Mouse (Mus musculus): ENCODE results near the gene Robo2. TPM values are rescaled to one million over a fixed set of nuclear protein-coding genes. Genes with fewer than 3 reads are reported as not detected.
A peak's percentile ranks its signal among the peaks of the same experiment; 100 is the strongest.

The Robo2 gene
- polyA plus RNA-seq, 1 experiment from 2014 or later: 112 TPM

GRCm38 (mm10) chr16:74234393-74235059, 177.1 kb downstream of the Robo2 start:
- Histone ChIP-seq H3K9ac (replicated peaks) (no peak overlapping the region), H3K9me3 (no peaks in the 10 kb centered on the region), H3K27me3 (no peaks in the 10 kb centered on the region), H3K4me2 (replicated peaks) (no peak overlapping the region), H3K4me1 (peaks cover 18% of the 10 kb centered on the region), H3K4me3 (no peak overlapping the region), H3K27ac (replicated peaks) (peak overlapping the region; percentile 70), H3K36me3 (no peaks in the 10 kb centered on the region)
- peak; percentile 76 for ATAC-seq (replicated peaks)
- WGBS: 35% methylated on average over 6 of the region's 6 CpGs

GRCm38 (mm10) chr16:74233596-74233995, 178.0 kb downstream of the Robo2 start:
- ATAC-seq (replicated peaks): 0 out of 2 replicates have a peak, but pooled peaks have one; percentile 17
- Histone ChIP-seq H3K9me3 (no peaks in the 10 kb centered on the region), H3K27ac (replicated peaks) (0 out of 2 replicates have a peak overlapping the region, but pooled peaks have one; percentile 31), H3K4me1 (peaks cover 13% of the 10 kb centered on the region), H3K27me3 (no peaks in the 10 kb centered on the region), H3K4me3 (no peak overlapping the region), H3K9ac (replicated peaks) (no peak overlapping the region), H3K4me2 (replicated peaks) (no peak overlapping the region), H3K36me3 (no peaks in the 10 kb centered on the region)
- WGBS: 62% methylated on average over 5 of the region's 5 CpGs

DNA sequence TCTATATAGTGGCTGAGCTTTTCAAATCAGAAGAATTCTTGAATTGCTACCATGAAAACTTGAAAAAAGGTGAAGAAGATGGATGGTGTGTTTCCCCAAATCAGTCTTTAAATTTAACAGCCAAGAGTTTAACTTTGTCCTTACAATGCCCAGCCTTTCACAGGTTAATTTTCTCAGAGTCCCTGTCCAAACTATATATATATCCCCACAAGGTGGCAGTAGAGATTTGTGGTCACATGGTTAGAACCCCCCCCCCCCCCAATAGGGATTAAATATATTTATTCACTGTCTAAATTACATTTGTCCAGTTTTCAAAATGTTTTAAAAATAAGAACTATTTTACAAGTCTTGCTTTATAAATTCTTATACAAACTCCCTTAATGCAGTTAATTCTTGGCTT, 184.3 kb downstream of the Robo2 start:
- H3K36me3 ChIP-seq: no peaks in the 10 kb centered on the region
- no peak overlapping the region for H3K27ac ChIP-seq (replicated peaks)
- no peak for ATAC-seq (replicated peaks)
- H3K9ac ChIP-seq (replicated peaks): no peak overlapping the region
- peaks cover 3% of the 10 kb centered on the region for H3K9me3 ChIP-seq
- no peak overlapping the region for H3K4me3 ChIP-seq
- H3K27me3 ChIP-seq: no peaks in the 10 kb centered on the region
- no peak overlapping the region for H3K4me2 ChIP-seq (replicated peaks)
- H3K4me1 ChIP-seq: no peaks in the 10 kb centered on the region

- Histone ChIP-seq H3K9ac (replicated peaks) (no peak overlapping the region), H3K4me3 (no peak overlapping the region), H3K27me3 (no peaks in the 10 kb centered on the region), H3K27ac (replicated peaks) (peak overlapping the region; percentile 57), H3K4me1 (no peaks in the 10 kb centered on the region), H3K36me3 (no peaks in the 10 kb centered on the region), H3K9me3 (peaks cover 3% of the 10 kb centered on the region), H3K4me2 (replicated peaks) (no peak overlapping the region)
- 51% methylated on average over 7 of the region's 7 CpGs for WGBS
- ATAC-seq (replicated peaks): peak; percentile 96
These were observed 186.0 kb downstream of the Robo2 start for GRCm38 (mm10) chr16:74225423-74226272.

DNA sequence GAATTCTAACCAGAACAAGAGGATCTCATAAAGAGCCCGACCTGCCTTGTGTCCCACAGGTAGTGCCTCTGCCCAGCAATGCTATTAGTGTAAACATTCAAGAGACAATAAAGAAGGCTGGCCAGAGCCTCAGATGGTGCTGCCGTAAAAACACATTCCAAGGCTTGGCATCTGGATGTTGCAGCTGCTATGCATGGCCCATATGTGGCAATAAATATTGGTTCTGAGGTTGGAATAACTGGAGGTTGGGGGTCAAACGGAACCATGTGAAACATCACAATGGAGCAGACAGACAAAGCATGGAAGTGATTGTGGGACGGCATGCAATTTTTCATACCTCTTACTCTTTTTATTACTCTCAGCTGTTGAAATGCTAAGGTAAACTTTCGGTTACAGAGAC, 189.1 kb downstream of the Robo2 start:
- no peaks in the 10 kb centered on the region for H3K27me3 ChIP-seq
- no peak for ATAC-seq (replicated peaks)
- 81% methylated on average over 5 of the region's 5 CpGs for WGBS

DNA sequence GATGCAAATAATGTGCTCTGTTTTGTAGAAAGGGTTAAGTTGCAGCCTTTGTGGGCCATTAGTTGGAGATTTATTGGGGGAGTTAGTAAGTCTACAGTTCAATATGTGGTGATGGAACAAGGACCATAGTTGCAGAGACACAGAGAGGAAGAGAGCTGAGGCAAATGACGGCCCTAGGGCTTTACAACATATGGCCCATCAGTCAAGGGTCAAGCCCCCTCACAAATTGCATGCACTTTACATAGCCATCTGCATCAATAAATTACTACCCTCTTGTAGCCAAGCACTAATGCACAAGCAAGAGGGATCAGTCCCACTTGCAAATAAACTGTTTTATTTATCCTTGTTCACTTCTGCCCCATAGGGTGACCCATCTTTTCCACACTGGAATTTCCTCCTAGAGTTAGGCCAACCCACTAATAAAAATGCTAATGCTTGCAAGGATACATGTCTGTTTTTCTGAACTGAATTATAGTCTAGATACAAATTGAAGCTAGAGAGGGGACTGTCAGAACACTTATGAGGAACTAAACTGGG, 194.7 kb downstream of the Robo2 start:
- no peak for ATAC-seq (replicated peaks)
- Histone ChIP-seq H3K27ac (replicated peaks) (no peak overlapping the region), H3K4me3 (no peak overlapping the region), H3K9ac (replicated peaks) (no peak overlapping the region), H3K36me3 (no peaks in the 10 kb centered on the region), H3K4me1 (no peaks in the 10 kb centered on the region), H3K27me3 (no peaks in the 10 kb centered on the region), H3K4me2 (replicated peaks) (no peak overlapping the region), H3K9me3 (no peaks in the 10 kb centered on the region)
- WGBS: 64% methylated on average over 1 of the region's 1 CpGs

More for the DNA sequence above, 189.1 kb downstream of the Robo2 start:
- Histone ChIP-seq H3K36me3 (no peaks in the 10 kb centered on the region), H3K4me1 (no peaks in the 10 kb centered on the region), H3K4me3 (no peak overlapping the region), H3K9me3 (peaks cover 3% of the 10 kb centered on the region), H3K27ac (replicated peaks) (no peak overlapping the region), H3K4me2 (replicated peaks) (no peak overlapping the region), H3K9ac (replicated peaks) (no peak overlapping the region)

DNA sequence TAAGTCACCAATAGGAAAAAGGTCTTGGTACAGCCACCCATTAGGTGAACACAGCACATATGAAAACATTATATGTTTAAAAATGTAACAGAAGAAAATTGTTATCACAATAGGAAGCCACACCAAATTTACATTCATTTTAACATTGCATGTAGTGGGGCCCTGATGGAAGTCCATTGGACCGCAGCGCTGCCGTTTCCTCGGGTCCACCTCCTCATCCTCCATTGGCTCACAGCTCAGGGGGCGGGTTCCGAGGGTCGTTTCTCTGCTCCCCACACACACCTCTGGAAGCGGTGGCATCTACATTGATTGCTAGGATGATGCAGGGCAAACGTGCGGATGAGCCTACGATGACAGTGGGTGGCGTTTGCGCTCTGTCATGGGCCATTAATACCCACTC, 195.8 kb downstream of the Robo2 start:
- Histone ChIP-seq H3K9me3 (no peaks in the 10 kb centered on the region), H3K4me2 (replicated peaks) (no peak overlapping the region), H3K36me3 (no peaks in the 10 kb centered on the region), H3K4me3 (no peak overlapping the region), H3K9ac (replicated peaks) (no peak overlapping the region), H3K27me3 (no peaks in the 10 kb centered on the region), H3K27ac (replicated peaks) (no peak overlapping the region), H3K4me1 (no peaks in the 10 kb centered on the region)
- ATAC-seq (replicated peaks): no peak
- 89% methylated on average over 13 of the region's 13 CpGs for WGBS

DNA sequence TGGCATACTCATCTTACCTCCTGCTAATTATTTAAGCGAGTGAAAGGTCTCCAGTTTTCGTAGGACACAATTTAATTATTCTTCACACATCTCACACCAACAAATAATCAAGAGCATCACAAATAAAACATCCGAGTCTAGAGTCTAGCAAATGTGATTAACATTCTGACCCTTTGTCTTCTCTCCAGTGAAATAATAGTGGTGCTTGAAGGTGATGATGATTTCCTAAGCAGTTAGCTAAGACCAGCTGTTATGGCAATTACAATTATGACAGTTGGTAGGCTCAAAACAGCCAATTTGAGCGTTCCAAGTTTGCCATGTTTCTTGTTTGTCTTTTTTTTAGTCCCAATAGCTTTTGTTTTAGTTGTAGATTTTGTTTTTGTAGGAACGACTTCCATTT, 210.9 kb downstream of the Robo2 start:
- no peak overlapping the region for H3K4me2 ChIP-seq (replicated peaks)
- H3K4me3 ChIP-seq: no peak overlapping the region
- H3K9me3 ChIP-seq: no peaks in the 10 kb centered on the region
- no peaks in the 10 kb centered on the region for H3K27me3 ChIP-seq
- H3K4me1 ChIP-seq: peaks cover 16% of the 10 kb centered on the region
- H3K36me3 ChIP-seq: no peaks in the 10 kb centered on the region
- no peak overlapping the region for H3K27ac ChIP-seq (replicated peaks)
- no peak overlapping the region for H3K9ac ChIP-seq (replicated peaks)
- WGBS: 27% methylated on average over 5 of the region's 5 CpGs
- ATAC-seq (replicated peaks): peak; percentile 67

- H3K27ac ChIP-seq (replicated peaks): no peak overlapping the region
- H3K4me2 ChIP-seq (replicated peaks): no peak overlapping the region
- no peaks in the 10 kb centered on the region for H3K9me3 ChIP-seq
- WGBS: 27% methylated on average over 1 of the region's 1 CpGs
- H3K4me1 ChIP-seq: peaks cover 18% of the 10 kb centered on the region
- no peaks in the 10 kb centered on the region for H3K36me3 ChIP-seq
- no peak overlapping the region for H3K4me3 ChIP-seq
- H3K27me3 ChIP-seq: no peaks in the 10 kb centered on the region
- no peak overlapping the region for H3K9ac ChIP-seq (replicated peaks)
- ATAC-seq (replicated peaks): peak; percentile 68
These were observed 211.5 kb downstream of the Robo2 start for GRCm38 (mm10) chr16:74200024-74200703.

GRCm38 (mm10) chr16:74192979-74193554, 218.6 kb downstream of the Robo2 start:
- Histone ChIP-seq H3K27ac (replicated peaks) (peak overlapping the region; percentile 33), H3K4me3 (no peak overlapping the region), H3K9ac (replicated peaks) (no peak overlapping the region), H3K9me3 (no peaks in the 10 kb centered on the region), H3K27me3 (no peaks in the 10 kb centered on the region), H3K4me2 (replicated peaks) (no peak overlapping the region), H3K36me3 (no peaks in the 10 kb centered on the region), H3K4me1 (peaks cover 16% of the 10 kb centered on the region)
- 37% methylated on average over 8 of the region's 8 CpGs for WGBS
- ATAC-seq (replicated peaks): peak; percentile 54; the same call in 1 of the 2 replicates

DNA sequence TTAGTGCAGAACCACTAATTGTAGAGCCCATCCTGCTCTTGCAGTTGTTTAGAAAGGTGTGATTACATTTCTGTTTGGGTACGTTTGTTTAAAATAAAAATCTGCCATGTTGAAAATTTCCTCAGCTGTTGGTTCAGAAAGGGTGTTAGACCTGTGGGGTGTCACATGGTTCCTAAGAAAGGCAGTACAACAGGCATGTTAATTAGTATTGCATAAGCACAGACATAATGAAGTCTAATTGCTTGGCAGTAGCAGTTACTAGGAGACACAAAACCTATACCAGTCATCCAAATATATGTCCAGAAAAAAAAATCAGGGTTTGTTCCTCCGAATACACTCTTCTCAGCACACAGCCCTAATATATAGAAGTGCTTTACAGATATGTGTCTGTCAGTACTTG, 220.0 kb downstream of the Robo2 start:
- no peak overlapping the region for H3K9ac ChIP-seq (replicated peaks)
- ATAC-seq (replicated peaks): peak; percentile 80
- no peak overlapping the region for H3K4me3 ChIP-seq
- WGBS: 26% methylated on average over 2 of the region's 2 CpGs
- H3K36me3 ChIP-seq: no peaks in the 10 kb centered on the region
- no peak overlapping the region for H3K4me2 ChIP-seq (replicated peaks)
- no peaks in the 10 kb centered on the region for H3K9me3 ChIP-seq
- H3K27me3 ChIP-seq: no peaks in the 10 kb centered on the region
- peaks cover 16% of the 10 kb centered on the region for H3K4me1 ChIP-seq
- peak overlapping the region; percentile 19; the same call in 1 of the 2 replicates for H3K27ac ChIP-seq (replicated peaks)

All from forebrain, embryonic 15.5 days (tissue).